Mouse (Mus musculus) neural tube, embryonic 15.5 days (tissue): ENCODE data around the gene Parvb. TPM values are rescaled to one million over a fixed set of nuclear protein-coding genes. Genes with fewer than 3 reads are reported as not detected.

Experiments
- ATAC-seq: fragments of 200-750 bp; cut with Nextera tagmentation; 2 replicates; pipeline ENCODE4 v1.8.0; 2017; ENCODE audit warnings: mild to moderate bottlenecking, moderate TSS enrichment, moderate library complexity; ENCODE audit not compliant: low FRiP score
- H3K27ac ChIP-seq: fragments of 300-500 bp; sonication (generic); replicated peaks from 2 replicates; pipeline ENCODE4 v1.5.1; 2015; ENCODE audit warnings: mild to moderate bottlenecking, inconsistent platforms
- H3K27me3 ChIP-seq: fragments of 300-500 bp; sonication (generic); replicated peaks from 2 replicates; pipeline ENCODE4 v1.6.1; 2015; ENCODE audit warnings: inconsistent platforms
- H3K36me3 ChIP-seq: fragments of 300-500 bp; sonication (generic); 2 replicates; pipeline ENCODE4 v1.6.1; 2015; ENCODE audit warnings: inconsistent platforms
- H3K4me1 ChIP-seq: fragments of 300-500 bp; sonication (generic); 2 replicates; pipeline ENCODE4 v1.6.1; 2015; ENCODE audit warnings: inconsistent platforms
- H3K4me2 ChIP-seq: fragments of 300-500 bp; sonication (generic); 2 replicates; pipeline ENCODE4 v1.6.1; 2015; ENCODE audit warnings: inconsistent platforms, mild to moderate bottlenecking, moderate library complexity
- H3K4me3 ChIP-seq: fragments of 300-500 bp; sonication (generic); replicated peaks from 2 replicates; pipeline ENCODE4 v1.5.1; 2015; ENCODE audit warnings: mild to moderate bottlenecking, inconsistent platforms
- H3K9ac ChIP-seq: fragments of 300-500 bp; sonication (generic); replicated peaks from 2 replicates; pipeline ENCODE4 v1.6.1; 2015; ENCODE audit warnings: mild to moderate bottlenecking, inconsistent platforms
- H3K9me3 ChIP-seq: fragments of 300-500 bp; sonication (generic); replicated peaks from 2 replicates; pipeline ENCODE4 v1.6.1; 2016; ENCODE audit warnings: inconsistent platforms
- WGBS: fragments of 180-500 bp; shearing (Covaris S2); methylation state at CpG from one replicate; pipeline ENCODE4 v1.1.7; 2015; ENCODE audit warnings: mixed read lengths; 5-methylcytosine and 5-hydroxymethylcytosine counted together
- polyA plus RNA-seq: library from polyadenylated mRNA; unstranded; fragments of >200 nt; fragmentation: Nextera tagmentation; extraction: Ambion mirVana; gene quantifications from 2 replicates; pipeline ENCODE4 v1.2.1, GENCODE M21; 2015

Gene Parvb
- polyA plus RNA-seq, 1 experiment from 2014 or later, result 4.8 TPM

GRCm38 (mm10) chr15:84238991-84239401 is 7.2 kb downstream of the Parvb start:
- Histone ChIP-seq H3K36me3 (no peaks in the 10 kb centered on the region), H3K9ac (no peak overlapping the region), H3K27ac (no peak overlapping the region), H3K4me3 (no peak overlapping the region), H3K4me1 (peaks cover 29% of the 10 kb centered on the region), H3K4me2 (peak overlapping the region; percentile 37), H3K9me3 (no peaks in the 10 kb centered on the region), H3K27me3 (peaks cover 5% of the 10 kb centered on the region; the same call in 1 of the 2 replicates)
- WGBS, result 10% methylated on average over 16 of the region's 16 CpGs
- peak; percentile 48; the same call in 1 of the 2 replicates for ATAC-seq

DNA sequence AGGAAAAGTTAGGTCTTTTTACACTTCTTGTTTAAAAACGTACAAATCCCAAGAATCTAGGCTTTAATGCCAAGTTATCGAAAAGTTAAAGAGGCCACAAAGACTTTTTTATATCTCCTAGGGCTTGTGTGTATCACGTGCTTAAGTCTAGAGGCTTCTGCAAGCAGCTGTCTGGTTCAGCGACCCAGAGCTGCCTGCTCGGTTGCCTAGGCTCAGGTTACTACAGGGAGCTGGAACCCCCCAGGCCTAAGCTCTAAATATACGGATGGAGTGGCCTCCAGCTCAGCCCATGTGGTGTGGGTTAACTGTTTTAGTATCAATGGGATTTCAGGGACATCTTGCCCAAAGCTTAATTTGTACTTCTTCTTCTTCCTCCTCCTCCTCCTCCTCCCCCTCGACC is 9.7 kb downstream of the Parvb start:
- Histone ChIP-seq H3K27me3 (peaks cover 5% of the 10 kb centered on the region; the same call in 1 of the 2 replicates), H3K4me3 (no peak overlapping the region), H3K9ac (no peak overlapping the region), H3K27ac (no peak overlapping the region), H3K4me2 (no peak overlapping the region), H3K9me3 (no peaks in the 10 kb centered on the region), H3K4me1 (peaks cover 29% of the 10 kb centered on the region), H3K36me3 (no peaks in the 10 kb centered on the region)
- ATAC-seq, result no peak
- WGBS, result 60% methylated on average over 7 of the region's 7 CpGs

DNA sequence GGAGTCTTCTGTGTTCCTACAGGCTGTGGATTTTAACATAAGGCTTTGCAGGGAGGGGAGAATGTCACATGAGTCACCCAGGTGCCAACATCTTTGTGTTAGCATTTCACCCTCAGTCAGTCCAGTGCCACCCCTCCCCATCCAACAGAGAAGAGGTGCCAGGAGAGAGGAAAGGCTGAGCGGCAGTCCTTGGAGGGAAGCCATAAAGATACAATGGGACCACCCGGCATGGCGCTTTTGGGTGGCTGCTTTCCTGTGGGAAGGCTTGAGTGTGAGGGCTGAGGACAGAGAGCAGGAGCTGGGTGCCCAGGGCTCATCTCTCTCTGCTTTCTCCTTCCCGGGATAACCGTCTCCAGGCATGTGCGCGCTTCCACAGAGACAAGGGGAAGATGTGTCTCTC is 13.3 kb downstream of the Parvb start:
- Histone ChIP-seq H3K36me3 (no peaks in the 10 kb centered on the region), H3K27ac (peak overlapping the region; percentile 56; the same call in 1 of the 2 replicates), H3K9ac (no peak overlapping the region; the same call in 1 of the 2 replicates), H3K4me1 (peaks cover 7% of the 10 kb centered on the region), H3K27me3 (no peaks in the 10 kb centered on the region), H3K4me2 (no peak overlapping the region), H3K9me3 (no peaks in the 10 kb centered on the region), H3K4me3 (no peak overlapping the region)
- WGBS, result 47% methylated on average over 7 of the region's 7 CpGs
- ATAC-seq, result peak; percentile 28; the same call in 1 of the 2 replicates

- H3K4me1 ChIP-seq, result peaks cover 16% of the 10 kb centered on the region
- H3K9ac ChIP-seq, result no peak overlapping the region
- H3K4me3 ChIP-seq, result no peak overlapping the region
- no peak for ATAC-seq
- H3K36me3 ChIP-seq, result no peaks in the 10 kb centered on the region
- H3K4me2 ChIP-seq, result no peak overlapping the region
- H3K9me3 ChIP-seq, result no peaks in the 10 kb centered on the region
- no peak overlapping the region for H3K27ac ChIP-seq
- WGBS, result 81% methylated on average over 6 of the region's 6 CpGs
- no peaks in the 10 kb centered on the region; the same call in 1 of the 2 replicates for H3K27me3 ChIP-seq
Measured at GRCm38 (mm10) chr15:84246195-84246594, 14.4 kb downstream of the Parvb start.

- WGBS, result 88% methylated on average over 3 of the region's 3 CpGs
- H3K4me2 ChIP-seq, result no peak overlapping the region
- ATAC-seq, result no peak
- peaks cover 20% of the 10 kb centered on the region for H3K4me1 ChIP-seq
- H3K27me3 ChIP-seq, result no peaks in the 10 kb centered on the region; the same call in 1 of the 2 replicates
- no peaks in the 10 kb centered on the region for H3K36me3 ChIP-seq
- no peak overlapping the region for H3K9ac ChIP-seq
- H3K4me3 ChIP-seq, result no peak overlapping the region
- no peak overlapping the region for H3K27ac ChIP-seq
- H3K9me3 ChIP-seq, result no peaks in the 10 kb centered on the region
Measured at GRCm38 (mm10) chr15:84247309-84247708, 15.5 kb downstream of the Parvb start.

DNA sequence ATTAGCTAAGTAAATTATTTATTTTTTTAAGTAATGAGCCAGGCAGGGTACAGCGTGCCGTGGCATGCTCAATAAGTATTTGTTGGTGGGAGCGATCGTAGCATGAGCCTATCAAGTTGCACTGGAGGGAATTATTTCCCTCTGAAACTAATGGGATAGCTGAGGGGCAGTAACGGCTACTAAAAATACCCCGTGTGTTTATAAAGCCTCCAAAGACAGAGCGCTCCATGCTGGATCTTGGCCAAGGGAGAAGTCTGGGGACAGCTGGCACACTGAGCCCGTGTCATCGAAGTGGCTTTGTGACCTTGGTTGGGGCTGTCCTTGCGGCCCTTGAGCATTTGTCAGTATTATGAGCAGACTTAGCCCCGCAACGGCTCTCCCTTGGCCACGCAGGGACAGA is 19.4 kb downstream of the Parvb start:
- WGBS, result 16% methylated on average over 13 of the region's 13 CpGs
- Histone ChIP-seq H3K9me3 (no peaks in the 10 kb centered on the region), H3K27me3 (no peaks in the 10 kb centered on the region; the same call in 1 of the 2 replicates), H3K4me2 (no peak overlapping the region), H3K9ac (no peak overlapping the region), H3K27ac (no peak overlapping the region), H3K4me1 (peaks cover 19% of the 10 kb centered on the region), H3K36me3 (no peaks in the 10 kb centered on the region), H3K4me3 (no peak overlapping the region)
- ATAC-seq, result no peak

DNA sequence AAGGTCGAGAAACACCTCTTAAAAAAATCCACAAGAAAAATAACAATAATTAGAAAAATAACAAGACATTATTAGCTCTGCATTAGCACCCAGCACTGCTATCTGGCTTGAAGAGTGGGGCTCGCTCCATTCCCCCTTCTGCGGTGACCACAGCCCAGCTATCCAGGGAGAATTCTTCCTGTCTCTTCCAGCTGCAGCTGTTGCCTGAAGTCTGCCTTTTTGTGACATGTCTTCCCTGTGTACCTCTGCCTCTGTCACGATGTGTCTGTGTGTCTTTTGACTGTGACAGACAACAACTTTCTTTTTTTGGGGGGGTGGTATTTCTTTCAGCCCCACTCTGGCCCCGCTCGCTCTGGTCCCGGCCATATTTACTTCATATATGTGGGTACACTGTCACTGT is 20.8 kb downstream of the Parvb start:
- Histone ChIP-seq H3K9me3 (no peaks in the 10 kb centered on the region), H3K9ac (no peak overlapping the region), H3K27ac (no peak overlapping the region), H3K4me3 (no peak overlapping the region), H3K4me2 (no peak overlapping the region), H3K4me1 (peaks cover 19% of the 10 kb centered on the region), H3K36me3 (no peaks in the 10 kb centered on the region), H3K27me3 (peaks cover 5% of the 10 kb centered on the region; the same call in 1 of the 2 replicates)
- ATAC-seq, result no peak
- 90% methylated on average over 7 of the region's 7 CpGs for WGBS

GRCm38 (mm10) chr15:84253757-84254156 is 21.9 kb downstream of the Parvb start:
- WGBS, result 47% methylated on average over 11 of the region's 11 CpGs
- peaks cover 21% of the 10 kb centered on the region for H3K4me1 ChIP-seq
- no peak overlapping the region for H3K9ac ChIP-seq
- no peak overlapping the region for H3K4me3 ChIP-seq
- no peak overlapping the region for H3K4me2 ChIP-seq
- H3K27ac ChIP-seq, result no peak overlapping the region
- H3K9me3 ChIP-seq, result no peaks in the 10 kb centered on the region
- no peak for ATAC-seq
- no peaks in the 10 kb centered on the region for H3K36me3 ChIP-seq
- peaks cover 12% of the 10 kb centered on the region; the same call in 1 of the 2 replicates for H3K27me3 ChIP-seq

DNA sequence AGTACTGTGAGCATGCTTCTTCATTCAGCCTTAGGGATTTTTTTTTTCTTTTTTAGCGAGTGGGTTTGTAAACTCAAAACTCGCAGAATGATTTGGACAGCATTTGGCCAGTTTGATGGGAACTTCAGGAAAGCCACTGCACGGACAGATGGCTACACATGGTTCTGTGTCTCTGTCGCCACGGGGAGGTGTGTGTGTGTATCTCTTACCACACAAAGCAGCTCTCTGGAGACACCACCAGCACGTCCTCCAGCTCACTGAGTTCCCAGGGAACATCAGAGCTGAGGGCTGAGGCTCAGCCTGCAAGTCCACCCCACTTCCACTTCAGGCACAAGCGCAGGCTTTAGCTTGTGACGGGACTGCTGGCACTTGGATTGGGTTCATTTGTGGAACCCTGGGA is 22.5 kb downstream of the Parvb start:
- H3K36me3 ChIP-seq, result no peaks in the 10 kb centered on the region
- WGBS, result 67% methylated on average over 8 of the region's 8 CpGs
- peaks cover 23% of the 10 kb centered on the region for H3K4me1 ChIP-seq
- H3K27ac ChIP-seq, result no peak overlapping the region
- H3K9me3 ChIP-seq, result no peaks in the 10 kb centered on the region
- H3K4me2 ChIP-seq, result no peak overlapping the region
- no peak overlapping the region for H3K9ac ChIP-seq
- peaks cover 14% of the 10 kb centered on the region for H3K27me3 ChIP-seq
- H3K4me3 ChIP-seq, result no peak overlapping the region
- no peak for ATAC-seq

GRCm38 (mm10) chr15:84256254-84256850 is 24.5 kb downstream of the Parvb start:
- no peaks in the 10 kb centered on the region for H3K9me3 ChIP-seq
- ATAC-seq, result no peak
- peaks cover 15% of the 10 kb centered on the region; the same call in 1 of the 2 replicates for H3K27me3 ChIP-seq
- 76% methylated on average over 12 of the region's 12 CpGs for WGBS
- H3K4me3 ChIP-seq, result no peak overlapping the region
- no peaks in the 10 kb centered on the region for H3K36me3 ChIP-seq
- H3K9ac ChIP-seq, result no peak overlapping the region
- H3K27ac ChIP-seq, result no peak overlapping the region
- H3K4me2 ChIP-seq, result no peak overlapping the region
- peaks cover 27% of the 10 kb centered on the region for H3K4me1 ChIP-seq

DNA sequence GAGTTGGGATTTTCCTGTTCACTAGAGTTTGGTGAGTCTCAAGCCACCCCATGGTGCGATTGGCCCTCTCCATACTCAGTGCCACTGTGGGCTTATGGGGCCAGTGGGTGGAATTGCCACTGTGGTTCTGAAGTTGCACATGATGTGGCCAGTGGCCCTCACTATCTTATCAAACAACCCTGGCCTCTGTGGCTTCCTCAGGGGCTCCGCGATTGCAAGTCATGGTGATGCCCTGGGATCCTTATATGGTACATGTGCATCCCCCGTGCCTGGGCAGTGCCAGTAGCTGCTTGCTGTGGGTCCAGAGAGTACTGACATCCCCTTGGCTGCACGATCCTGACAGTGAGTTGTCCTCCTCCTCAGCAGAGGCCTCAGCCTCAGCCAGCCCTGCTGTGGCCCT is 25.0 kb downstream of the Parvb start:
- no peak overlapping the region for H3K27ac ChIP-seq
- WGBS, result 98% methylated on average over 5 of the region's 5 CpGs
- no peak overlapping the region for H3K4me3 ChIP-seq
- H3K9me3 ChIP-seq, result no peaks in the 10 kb centered on the region
- no peak overlapping the region for H3K9ac ChIP-seq
- peaks cover 15% of the 10 kb centered on the region; the same call in 1 of the 2 replicates for H3K27me3 ChIP-seq
- no peak for ATAC-seq
- H3K36me3 ChIP-seq, result no peaks in the 10 kb centered on the region
- peaks cover 24% of the 10 kb centered on the region for H3K4me1 ChIP-seq
- no peak overlapping the region for H3K4me2 ChIP-seq

- H3K9me3 ChIP-seq, result no peaks in the 10 kb centered on the region
- no peak for ATAC-seq
- no peak overlapping the region for H3K4me3 ChIP-seq
- WGBS, result 59% methylated on average over 9 of the region's 9 CpGs
- no peak overlapping the region for H3K9ac ChIP-seq
- peaks cover 21% of the 10 kb centered on the region for H3K4me1 ChIP-seq
- H3K4me2 ChIP-seq, result no peak overlapping the region
- H3K36me3 ChIP-seq, result no peaks in the 10 kb centered on the region
- H3K27me3 ChIP-seq, result peaks cover 15% of the 10 kb centered on the region; the same call in 1 of the 2 replicates
- no peak overlapping the region for H3K27ac ChIP-seq
Measured at GRCm38 (mm10) chr15:84258602-84259355, 26.9 kb downstream of the Parvb start.
